Mouse (Mus musculus): Measurements from ENCODE around the gene Cldn6.

- TF ChIP-seq POLR2A (IDR thresholded peaks at IDR 0.05; ENCODE audit: borderline replicate concordance, insufficient read depth, low read length): no peak
- TF ChIP-seq CTCF (IDR thresholded peaks at IDR 0.05; ENCODE audit: borderline replicate concordance, insufficient read depth, low read depth, low read length): no peak
These were observed 2.0 kb downstream of the Cldn6 start for GRCm38 (mm10) chr17:23681086-23681485.

Data from cerebellum, adult 2 months (tissue).